Mouse (Mus musculus) splenic B cell, adult 2 months (primary cell): ENCODE measurements at regions not wholly inside any gene's neighbourhood (a gene's known extent, or its start where the extent isn't known, plus 50 kb on each side); places are given as distances from the start of the nearest gene placed in this dataset.

Experiments
- DNase-seq: peaks from one replicate; pipeline ENCODE4 v3.0.0-alpha.2; 2011; ENCODE audit warnings: low read depth, low spot score
- H3K27me3 ChIP-seq: 2 replicates; pipeline ENCODE4 v1.6.1; 2012; ENCODE audit warnings: mild to moderate bottlenecking, low read length, moderate library complexity, mixed read lengths; ENCODE audit not compliant: control insufficient read depth, poor library complexity, insufficient read depth, severe bottlenecking
- H3K36me3 ChIP-seq: 2 replicates; pipeline ENCODE4 v1.6.1; 2012; ENCODE audit warnings: mild to moderate bottlenecking, low read length, moderate library complexity, mixed read lengths; ENCODE audit not compliant: control insufficient read depth, poor library complexity, insufficient read depth, severe bottlenecking

DNA sequence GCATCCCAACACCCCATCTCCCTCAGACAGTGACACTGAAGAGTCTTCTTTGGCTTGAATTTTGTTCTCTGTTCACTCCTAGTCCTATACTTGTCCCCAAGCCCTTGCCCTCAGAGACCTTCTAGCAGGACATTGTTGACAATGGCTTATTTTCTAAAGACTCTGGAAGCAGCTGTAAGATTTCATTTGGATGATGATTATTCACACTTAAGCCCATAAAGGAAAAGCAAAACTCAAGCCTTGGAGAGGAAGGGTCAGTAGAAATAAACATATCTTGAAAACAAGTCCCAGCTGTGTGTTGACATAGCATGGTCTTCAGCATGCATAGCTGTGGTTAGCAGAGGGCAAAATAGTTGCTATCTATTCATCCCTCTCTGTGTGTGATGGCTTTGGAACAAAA, 59.9 kb upstream of the Cdh11 start:
- H3K36me3 ChIP-seq = no peaks in the 10 kb centered on the region
- no peaks in the 10 kb centered on the region for H3K27me3 ChIP-seq
- DNase-seq = no peak

DNA sequence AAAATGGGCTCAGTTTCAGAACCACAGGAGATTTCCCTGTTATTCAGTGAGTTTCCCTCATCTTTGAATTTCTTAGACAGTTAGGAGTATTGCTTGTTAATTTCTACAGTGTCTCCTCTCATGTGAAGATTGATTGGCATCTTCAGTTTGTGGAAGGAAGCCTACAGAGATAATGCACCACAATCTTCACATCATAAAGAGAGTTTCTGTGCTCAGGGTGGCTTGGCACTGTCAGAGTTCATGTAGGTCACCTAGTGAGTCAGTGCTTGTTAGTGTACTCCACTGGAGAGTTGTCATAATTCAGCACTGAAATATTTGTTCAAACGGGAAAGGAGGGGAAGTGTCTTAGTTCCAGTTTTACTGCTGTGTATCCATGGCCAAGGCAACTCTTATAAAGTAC, 74.6 kb upstream of the Cdh11 start:
- DNase-seq = no peak
- H3K27me3 ChIP-seq = no peaks in the 10 kb centered on the region
- no peaks in the 10 kb centered on the region for H3K36me3 ChIP-seq

DNA sequence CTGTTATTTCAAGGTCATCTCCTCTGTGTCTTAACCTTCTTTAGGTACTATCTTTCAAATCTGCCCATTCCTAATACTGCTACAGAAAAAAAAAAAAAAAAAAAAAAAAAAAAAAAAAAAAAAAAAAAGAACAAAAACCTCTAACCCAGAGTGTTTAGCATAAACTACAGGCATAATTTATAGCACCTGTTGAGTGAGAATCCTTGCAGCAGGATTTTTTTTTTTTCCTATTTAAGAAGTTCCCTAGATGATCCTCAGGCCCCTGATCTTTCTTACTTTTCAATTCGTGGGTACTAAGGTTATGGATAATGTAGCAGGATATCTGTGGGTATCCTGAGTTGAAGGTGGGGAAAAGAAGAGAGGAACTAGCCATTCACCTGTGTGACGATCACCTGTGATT, 114.1 kb upstream of the Cdh11 start:
- Histone ChIP-seq H3K36me3 (no peaks in the 10 kb centered on the region), H3K27me3 (no peaks in the 10 kb centered on the region)
- DNase-seq = no peak

DNA sequence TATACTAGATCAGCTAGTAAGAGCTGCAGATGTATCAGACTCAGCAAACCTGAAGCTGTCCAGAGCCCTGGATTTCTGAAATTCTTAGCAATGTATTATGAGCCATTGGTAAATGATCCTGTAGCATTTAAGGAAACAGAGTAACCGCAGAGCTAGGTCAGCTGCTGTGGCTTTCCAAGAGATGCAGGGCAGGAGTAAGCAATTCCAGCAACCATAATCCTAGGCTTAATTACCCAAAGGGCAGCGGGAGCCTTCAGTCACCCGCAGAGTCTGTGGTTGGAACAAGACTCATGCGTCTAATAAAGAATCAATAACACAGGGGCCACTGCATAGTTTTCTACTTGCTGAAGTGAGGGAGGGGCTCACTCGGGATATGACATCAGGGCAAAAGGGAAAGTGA, 115.2 kb upstream of the Cdh11 start:
- no peak for DNase-seq
- no peaks in the 10 kb centered on the region for H3K36me3 ChIP-seq
- no peaks in the 10 kb centered on the region for H3K27me3 ChIP-seq

DNA sequence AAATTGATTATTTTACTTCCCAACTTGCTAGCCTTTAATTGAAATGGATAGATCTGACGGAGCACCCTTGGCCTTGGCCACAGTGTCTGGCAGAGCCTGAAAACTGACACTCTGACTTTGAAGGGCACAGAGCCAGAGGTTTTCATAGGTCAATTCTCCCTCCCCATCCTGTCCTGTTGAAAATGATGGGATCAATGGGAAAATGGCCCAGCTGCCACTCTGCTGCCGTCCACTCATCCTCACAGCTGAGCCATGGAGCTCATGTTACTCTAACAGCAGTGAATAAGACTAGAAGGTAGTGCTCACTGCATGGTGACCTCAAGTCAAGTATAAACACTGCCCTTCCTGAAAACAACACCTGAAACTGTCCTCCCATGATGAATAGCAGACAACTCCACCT, 122.0 kb upstream of the Cdh11 start:
- H3K36me3 ChIP-seq = no peaks in the 10 kb centered on the region
- no peak for DNase-seq
- H3K27me3 ChIP-seq = no peaks in the 10 kb centered on the region

DNA sequence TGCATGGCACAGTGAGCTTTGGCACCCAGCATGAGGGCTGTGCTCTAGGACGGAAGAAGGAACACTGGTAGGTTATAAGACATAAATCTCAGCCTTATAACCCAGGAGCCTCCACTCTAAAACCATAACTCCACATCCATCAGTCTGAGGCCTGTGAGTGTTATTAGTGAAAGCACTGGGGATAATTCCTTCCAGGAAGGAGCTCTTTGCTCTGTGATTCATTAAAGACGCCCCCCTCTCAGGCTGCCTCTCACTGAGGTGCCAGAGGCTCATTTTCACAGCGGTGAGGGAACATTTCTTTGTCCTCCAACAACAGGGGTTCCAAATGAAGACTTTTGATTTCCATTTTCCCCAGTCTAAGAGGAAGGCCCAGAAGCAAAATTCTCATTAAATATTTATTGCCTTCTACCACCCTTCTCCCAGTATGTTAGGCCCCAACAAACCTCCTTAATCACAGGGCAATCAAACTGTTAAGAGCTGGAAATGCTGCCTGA, 145.9 kb upstream of the Cdh11 start:
- DNase-seq = no peak
- no peaks in the 10 kb centered on the region for H3K27me3 ChIP-seq

DNA sequence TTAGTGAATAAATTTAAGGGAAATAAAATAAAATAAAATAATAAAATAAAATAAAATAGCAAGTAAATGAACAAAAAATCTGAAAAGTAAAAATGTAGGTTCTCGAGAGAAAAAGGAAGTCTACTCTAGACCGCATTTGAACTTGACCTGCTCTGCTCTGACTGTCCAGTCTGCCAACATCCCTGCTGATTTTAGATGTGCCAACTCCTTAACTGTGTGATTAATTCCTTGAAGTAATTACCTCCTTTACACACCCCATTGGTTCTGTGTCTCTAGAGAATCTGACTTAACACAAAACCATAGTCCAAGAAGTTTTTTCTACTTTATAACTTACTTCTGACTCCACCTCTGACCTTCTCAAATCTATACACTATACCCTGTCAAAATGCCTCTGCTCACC, 153.3 kb upstream of the Cdh11 start:
- no peaks in the 10 kb centered on the region for H3K27me3 ChIP-seq
- no peak for DNase-seq
- no peaks in the 10 kb centered on the region for H3K36me3 ChIP-seq

More for the DNA sequence above, 145.9 kb upstream of the Cdh11 start:
- no peaks in the 10 kb centered on the region for H3K36me3 ChIP-seq

DNA sequence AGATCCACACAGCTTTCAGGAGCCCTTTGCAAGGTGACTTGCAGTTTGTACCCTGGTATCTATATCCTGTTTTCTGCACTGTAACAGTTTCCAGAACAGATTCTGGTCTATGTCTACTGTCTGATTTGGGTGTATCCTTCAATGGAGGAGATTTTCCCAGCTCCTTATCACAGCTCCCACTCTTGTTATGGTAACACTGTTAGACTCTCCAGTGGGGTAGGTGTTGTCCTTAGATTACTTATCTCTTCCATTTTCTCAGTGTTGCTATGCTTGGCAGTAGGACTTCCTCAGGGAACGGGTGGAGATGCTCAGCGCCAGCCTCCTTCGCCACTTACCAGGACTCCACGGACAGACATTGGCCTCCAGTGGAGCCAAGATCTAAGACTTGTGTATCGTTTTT, 160.1 kb upstream of the Cdh11 start:
- no peak for DNase-seq
- Histone ChIP-seq H3K27me3 (no peaks in the 10 kb centered on the region), H3K36me3 (no peaks in the 10 kb centered on the region)

DNA sequence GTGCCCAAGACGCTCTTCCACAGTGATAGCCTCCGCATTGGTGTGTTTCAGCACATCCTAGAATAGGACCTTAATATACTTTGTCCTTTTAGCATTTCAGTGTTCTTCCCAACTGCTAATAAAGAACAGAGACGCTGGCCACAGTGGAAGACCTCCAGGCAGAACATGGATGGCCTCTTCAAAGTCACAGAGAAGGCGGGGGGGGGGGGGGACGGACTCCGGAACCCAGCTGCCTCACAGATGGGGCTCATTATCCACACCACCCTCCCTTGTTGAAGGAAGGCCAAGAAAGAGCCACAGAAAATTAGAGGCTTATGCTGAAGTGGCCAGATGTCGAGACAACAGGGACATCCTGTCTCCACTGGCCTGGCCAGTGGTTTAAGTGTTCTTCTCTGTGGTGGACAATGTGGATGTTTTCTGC, 192.7 kb upstream of the Cdh11 start:
- H3K27me3 ChIP-seq = no peaks in the 10 kb centered on the region
- no peak for DNase-seq
- H3K36me3 ChIP-seq = no peaks in the 10 kb centered on the region

DNA sequence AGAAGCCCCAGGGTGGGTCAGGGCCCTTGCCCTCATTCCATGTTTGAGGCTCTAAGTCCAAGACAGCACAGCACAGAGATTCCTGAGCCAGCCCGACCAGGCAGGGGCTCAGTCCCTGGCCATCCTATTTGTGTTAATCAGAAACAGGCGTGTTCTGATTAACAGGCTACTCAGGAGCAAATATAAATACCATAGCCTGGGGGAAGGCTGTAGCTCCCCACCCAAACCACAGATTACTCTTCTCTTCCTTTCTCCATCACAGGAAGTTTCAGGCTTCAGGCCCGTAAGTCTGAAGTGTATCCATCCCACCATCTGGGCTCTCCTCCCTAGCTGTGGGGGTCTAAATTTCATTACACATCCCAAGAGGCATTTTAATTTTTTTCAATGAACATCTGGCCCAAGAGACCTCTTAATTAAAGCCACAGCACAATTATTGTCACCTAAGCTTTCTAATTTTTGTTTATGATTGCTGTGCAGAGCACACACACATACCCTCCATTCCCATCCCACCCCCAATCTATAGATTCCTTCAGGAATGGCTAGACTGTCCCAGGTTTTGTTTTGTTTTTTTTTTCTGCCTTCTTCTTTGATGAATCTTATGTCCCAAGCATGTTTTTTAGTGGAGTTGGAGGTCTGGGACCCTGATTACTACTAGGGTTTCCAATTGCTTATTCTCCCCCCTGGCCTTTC, 197.9 kb upstream of the Cdh11 start:
- H3K27me3 ChIP-seq = no peaks in the 10 kb centered on the region
- no peaks in the 10 kb centered on the region for H3K36me3 ChIP-seq
- DNase-seq = no peak

DNA sequence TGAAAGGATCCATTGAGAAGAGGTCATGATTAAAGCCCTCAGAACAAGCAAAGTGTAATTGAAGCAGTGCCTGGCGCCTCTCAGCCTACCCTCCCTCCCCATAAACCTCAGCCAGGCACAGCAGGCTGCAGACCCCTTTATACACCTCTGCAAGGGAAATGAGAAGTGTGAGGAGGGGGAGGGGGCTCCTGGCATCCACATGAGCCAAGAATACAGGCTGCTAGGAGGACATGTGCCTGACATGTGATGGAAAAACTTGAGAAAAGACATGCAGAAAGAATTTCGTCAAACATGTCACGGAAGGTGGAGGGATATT, 198.4 kb upstream of the Cdh11 start:
- Histone ChIP-seq H3K27me3 (no peaks in the 10 kb centered on the region), H3K36me3 (no peaks in the 10 kb centered on the region)
- DNase-seq = no peak

DNA sequence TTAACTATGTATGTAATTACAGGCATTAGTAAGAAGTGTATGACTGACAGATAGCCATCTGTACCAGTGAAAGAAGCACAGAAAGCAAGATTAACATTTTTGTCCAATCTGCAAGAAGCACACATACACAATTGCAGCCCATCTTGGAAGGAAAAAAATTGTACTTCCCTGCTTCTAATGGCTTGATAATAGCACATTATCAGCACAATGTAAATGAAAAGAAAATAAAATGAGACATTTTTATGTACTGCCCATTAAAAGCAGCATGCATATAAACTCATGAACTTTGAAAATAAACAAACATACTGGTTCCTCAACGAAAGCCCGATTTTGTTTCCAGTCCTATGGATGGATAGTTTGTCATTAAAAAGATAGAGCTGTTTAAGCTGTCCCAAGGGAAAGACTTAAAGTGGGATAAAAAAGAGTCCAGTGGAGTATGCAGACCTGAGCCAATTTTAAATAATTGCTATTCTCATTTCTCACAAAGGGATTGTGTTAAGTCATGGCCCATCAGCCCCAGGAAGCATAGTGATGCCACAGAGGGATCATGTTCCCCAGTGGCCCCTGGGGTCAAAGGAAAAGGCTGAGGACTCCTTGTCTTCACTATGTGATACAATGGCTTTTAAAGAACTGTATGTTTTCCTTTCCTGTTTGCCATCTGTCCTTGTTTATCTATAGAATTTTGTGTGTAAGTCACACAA, 222.0 kb upstream of the Cdh11 start:
- DNase-seq = no peak
- H3K36me3 ChIP-seq = no peaks in the 10 kb centered on the region
- H3K27me3 ChIP-seq = no peaks in the 10 kb centered on the region

DNA sequence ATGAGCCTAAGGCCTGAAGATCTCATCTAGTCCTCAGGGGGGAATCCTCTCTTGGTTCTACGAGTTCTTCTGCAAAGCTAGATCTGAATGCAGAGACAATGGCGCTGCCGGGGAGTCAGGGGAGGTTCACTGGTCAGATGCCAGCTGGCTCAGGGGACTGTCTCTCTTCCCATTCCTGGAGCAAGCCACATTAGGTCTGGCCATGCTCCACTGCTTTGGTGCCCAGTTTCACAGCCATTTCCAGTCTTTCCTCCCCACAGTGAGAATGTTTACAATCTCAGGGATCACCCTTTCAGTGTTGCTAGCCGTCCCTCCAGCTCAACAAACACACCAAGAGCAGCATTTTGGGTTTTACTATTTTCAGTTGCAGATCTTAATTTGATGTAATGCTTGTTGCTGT, 233.7 kb upstream of the Cdh11 start:
- Histone ChIP-seq H3K36me3 (no peaks in the 10 kb centered on the region), H3K27me3 (no peaks in the 10 kb centered on the region)
- no peak for DNase-seq

DNA sequence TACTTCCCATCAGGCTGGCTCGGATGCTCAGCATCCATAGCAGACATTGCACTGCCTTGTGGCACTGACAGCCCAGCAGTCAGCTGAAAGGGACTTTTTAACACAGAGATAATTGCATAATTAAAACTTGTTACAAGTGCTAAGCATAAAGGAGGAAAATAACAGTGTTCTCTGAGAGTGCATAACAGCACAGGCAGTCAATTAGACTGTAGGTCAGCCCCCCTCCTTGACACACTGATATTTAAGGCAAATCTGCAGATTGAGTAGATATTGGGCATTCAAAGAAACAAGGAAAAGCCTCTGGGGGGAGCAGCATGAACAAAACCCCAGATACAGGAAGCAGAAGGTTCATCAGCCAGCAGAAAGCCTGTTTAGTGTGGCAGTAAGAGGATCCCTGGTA, 237.8 kb upstream of the Cdh11 start:
- Histone ChIP-seq H3K36me3 (no peaks in the 10 kb centered on the region), H3K27me3 (no peaks in the 10 kb centered on the region)
- no peak for DNase-seq

DNA sequence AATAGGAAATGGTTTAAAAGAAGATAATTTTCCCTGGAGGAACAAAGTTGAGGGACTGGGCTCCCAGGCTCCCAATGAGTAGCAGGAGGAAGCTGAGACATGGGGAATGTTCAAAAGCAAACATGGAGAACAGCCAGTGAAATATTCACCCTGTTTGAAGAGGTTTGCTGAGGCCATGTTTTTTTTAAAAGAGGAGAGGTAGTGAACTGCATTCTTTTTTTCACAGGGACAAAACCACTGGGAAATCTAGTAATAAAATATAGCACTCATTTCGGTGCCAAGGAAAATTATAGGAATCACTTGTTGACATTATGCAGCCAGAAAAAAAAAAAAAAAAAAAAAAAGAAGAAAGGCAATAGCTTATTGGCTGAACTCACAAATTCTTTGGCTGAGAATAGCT, 246.3 kb upstream of the Cdh11 start:
- Histone ChIP-seq H3K36me3 (no peaks in the 10 kb centered on the region), H3K27me3 (no peaks in the 10 kb centered on the region)
- no peak for DNase-seq

DNA sequence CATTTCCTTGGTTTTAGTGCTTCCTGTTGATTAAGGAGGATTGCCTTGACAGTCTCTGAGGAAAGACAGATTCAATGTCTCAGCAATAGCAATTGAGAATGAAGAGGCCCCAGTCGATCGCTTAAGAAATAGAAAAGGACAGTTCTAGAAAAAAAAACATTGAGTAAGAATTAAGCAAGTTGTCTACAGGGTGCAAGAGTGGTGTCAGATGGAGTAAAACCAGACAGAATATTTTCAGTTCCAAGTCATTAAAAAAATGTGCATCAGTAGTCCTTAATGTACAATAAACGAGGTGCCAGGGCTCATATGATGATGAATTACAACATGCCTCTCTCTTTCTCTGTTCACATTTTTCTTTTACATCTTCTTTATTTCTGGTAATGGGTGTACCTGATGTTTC, 248.5 kb upstream of the Cdh11 start:
- Histone ChIP-seq H3K36me3 (no peaks in the 10 kb centered on the region), H3K27me3 (no peaks in the 10 kb centered on the region)
- no peak for DNase-seq
